Mouse (Mus musculus) liver, postnatal 0 days (tissue): Measurements from ENCODE around the gene Vash2. TPM values are rescaled to one million over a fixed set of nuclear protein-coding genes. Genes with fewer than 3 reads are reported as not detected.
A peak's percentile ranks its signal among the peaks of the same experiment; 100 is the strongest.
"Not testable (repeated sequence)": the region's sequence is repeated elsewhere in the genome, so short reads cannot be mapped to it uniquely, and the experiment has no call there.

ENCODE experiments used
- ATAC-seq: fragments of 200-750 bp; cut with Nextera tagmentation; 2 replicates; pipeline ENCODE4 v1.8.0; 2017; ENCODE audit warnings: mild to moderate bottlenecking, moderate library complexity
- DNase-seq: peaks from one replicate; pipeline ENCODE4 v3.0.0-alpha.2; 2016
- H3K27ac ChIP-seq: fragments of 300-500 bp; sonication (generic); 2 replicates; pipeline ENCODE4 v1.5.1; 2014; ENCODE audit warnings: antibody characterized with exemption, moderate library complexity, mild to moderate bottlenecking, low read depth
- H3K27me3 ChIP-seq: fragments of 300-500 bp; sonication (generic); 2 replicates; pipeline ENCODE4 v1.6.1; 2014; ENCODE audit warnings: low read length, control low read depth, mixed read lengths; ENCODE audit not compliant: insufficient read depth
- H3K36me3 ChIP-seq: fragments of 300-500 bp; sonication (generic); replicated peaks from 2 replicates; pipeline ENCODE4 v1.6.1; 2014; ENCODE audit warnings: mild to moderate bottlenecking, control low read depth, low read length, moderate library complexity, mixed read lengths; ENCODE audit not compliant: insufficient read depth
- H3K4me1 ChIP-seq: fragments of 300-500 bp; sonication (generic); 2 replicates; pipeline ENCODE4 v1.6.1; 2014; ENCODE audit warnings: antibody characterized with exemption, mild to moderate bottlenecking, control low read depth; ENCODE audit not compliant: insufficient read depth
- H3K4me2 ChIP-seq: fragments of 300-500 bp; sonication (generic); 2 replicates; pipeline ENCODE4 v1.6.1; 2014; ENCODE audit warnings: low read depth, mild to moderate bottlenecking, low read length, moderate library complexity, mixed read lengths
- H3K4me3 ChIP-seq: fragments of 300-500 bp; sonication (generic); 2 replicates; pipeline ENCODE4 v1.5.1; 2014; ENCODE audit warnings: low read depth, low read length
- H3K9ac ChIP-seq: fragments of 300-500 bp; sonication (generic); replicated peaks from 2 replicates; pipeline ENCODE4 v1.6.1; 2014; ENCODE audit warnings: mild to moderate bottlenecking, moderate library complexity
- H3K9me3 ChIP-seq: fragments of 300-500 bp; sonication (generic); 2 replicates; pipeline ENCODE4 v1.6.1; 2016; ENCODE audit warnings: mild to moderate bottlenecking, control low read depth, low read length, mixed read lengths
- CTCF ChIP-seq: sonication (generic); IDR thresholded peaks from 2 replicates; pipeline ENCODE4 v1.5.1; 2016; ENCODE audit warnings: antibody characterized with exemption, low read depth
- EP300 ChIP-seq: IDR thresholded peaks from 2 replicates; pipeline ENCODE4 v1.6.1; 2016; ENCODE audit warnings: antibody characterized with exemption, low read depth, mild to moderate bottlenecking
- WGBS: fragments of 180-500 bp; shearing (Covaris S2); extraction: QIAGEN DNeasy Blood & Tissue Kit; methylation state at CpG from one replicate; pipeline ENCODE4 v1.1.7; 2014; ENCODE audit not compliant: insufficient replicate concordance; 5-methylcytosine and 5-hydroxymethylcytosine counted together
- polyA plus RNA-seq: library from polyadenylated mRNA; unstranded; fragments of >200 nt; fragmentation: Nextera tagmentation; extraction: Ambion mirVana; gene quantifications from 2 replicates; pipeline ENCODE4 v1.2.1, GENCODE M21; 2015

The Vash2 gene
- polyA plus RNA-seq, result 0.27 and 0.31 TPM in 2 replicates

GRCm38 (mm10) chr1:190979100-190979563 is at the start of gene Vash2:
Gene Vash2 (minus strand): TSS chr1:190979296.
- ATAC-seq, result peak; percentile 82
- DNase-seq, result peak; percentile 64
- H3K27me3 ChIP-seq, result peaks cover 39% of the 10 kb centered on the region

GRCm38 (mm10) chr1:191026021-191026713 is 47.1 kb upstream of the Vash2 start, which contains the start of gene Flvcr1:
Gene Flvcr1 (minus strand): TSS chr1:191026158.
- 0 out of 2 replicates have a peak, but pooled peaks cover 2% of the 10 kb centered on the region for H3K36me3 ChIP-seq
- peak within 1 kb of the TSS; percentile 84 for H3K9ac ChIP-seq
- H3K4me2 ChIP-seq, result peak within 1 kb of the TSS; percentile 100
- under 1% methylated on average over 49 of the region's 50 CpGs for WGBS
- H3K27me3 ChIP-seq, result no peaks in the 10 kb centered on the region
- H3K27ac ChIP-seq, result peak within 1 kb of the TSS; percentile 77
- no peak for TF ChIP-seq EP300
- TF ChIP-seq CTCF, result peak; percentile 44
- peak; percentile 98 for DNase-seq
- H3K9me3 ChIP-seq, result no peaks in the 10 kb centered on the region
- peak; percentile 99 for ATAC-seq
- peaks cover 14% of the 10 kb centered on the region for H3K4me1 ChIP-seq
- H3K4me3 ChIP-seq, result peak within 1 kb of the TSS; percentile 76

More at GRCm38 (mm10) chr1:190979100-190979563, at the start of gene Vash2:
- peak within 1 kb of the TSS; percentile 48 for H3K4me3 ChIP-seq
- WGBS, result 1% methylated on average over 37 of the region's 38 CpGs
- peaks cover 13% of the 10 kb centered on the region for H3K4me1 ChIP-seq
- no peaks in the 10 kb centered on the region for H3K9me3 ChIP-seq
- peak within 1 kb of the TSS; percentile 81 for H3K4me2 ChIP-seq
- peak within 1 kb of the TSS; percentile 38 for H3K9ac ChIP-seq
- H3K27ac ChIP-seq, result no peak within 1 kb of the TSS
- TF ChIP-seq EP300 (no peak), CTCF (no peak)
- no peaks in the 10 kb centered on the region for H3K36me3 ChIP-seq

- peak overlapping the region; percentile 77 for H3K27ac ChIP-seq
- H3K9ac ChIP-seq, result peak overlapping the region; percentile 84
- H3K4me3 ChIP-seq, result peak overlapping the region; percentile 76
- 0 out of 2 replicates have a peak, but pooled peaks cover 2% of the 10 kb centered on the region for H3K36me3 ChIP-seq
- H3K4me1 ChIP-seq, result peaks cover 14% of the 10 kb centered on the region
- TF ChIP-seq EP300 (no peak), CTCF (no peak)
- ATAC-seq (peak; percentile 37), DNase-seq (peak; percentile 47)
- WGBS, result 4% methylated on average over 67 of the region's 69 CpGs
- no peaks in the 10 kb centered on the region for H3K27me3 ChIP-seq
- H3K9me3 ChIP-seq, result no peaks in the 10 kb centered on the region
- peak overlapping the region; percentile 100 for H3K4me2 ChIP-seq
Observed at GRCm38 (mm10) chr1:191025016-191026012, 46.2 kb upstream of the Vash2 start.

GRCm38 (mm10) chr1:191023806-191024205 is 44.7 kb upstream of the Vash2 start:
- H3K27me3 ChIP-seq, H3K36me3 ChIP-seq, ATAC-seq, H3K4me2 ChIP-seq, H3K4me3 ChIP-seq, DNase-seq, H3K9ac ChIP-seq, H3K9me3 ChIP-seq, H3K27ac ChIP-seq: not testable (repeated sequence)
- WGBS, result 80% methylated on average over 5 of the region's 6 CpGs
- peaks cover 14% of the 10 kb centered on the region for H3K4me1 ChIP-seq

GRCm38 (mm10) chr1:191023140-191023539 is 44.0 kb upstream of the Vash2 start:
- WGBS, result 50% methylated on average over 2 of the region's 2 CpGs
- Histone ChIP-seq H3K36me3 (0 out of 2 replicates have a peak, but pooled peaks cover 2% of the 10 kb centered on the region), H3K4me3 (no peak overlapping the region), H3K4me1 (peaks cover 14% of the 10 kb centered on the region), H3K27me3 (no peaks in the 10 kb centered on the region), H3K27ac (no peak overlapping the region), H3K4me2 (no peak overlapping the region; the same call in 1 of the 2 replicates), H3K9me3 (no peaks in the 10 kb centered on the region), H3K9ac (no peak overlapping the region)
- TF ChIP-seq CTCF, result no peak
- no peak for TF ChIP-seq EP300
- ATAC-seq, result no peak
- no peak for DNase-seq
